21 mouse cellular contexts compared by ENCODE assay signal in genomic region chr17:93523406-93523805, GRCm38 (mm10).
DNase-seq lines count a peak whose midpoint lies in the region; ATAC-seq and TF ChIP-seq lines count a peak whose summit lies in the region.
"Had no signal": no experiment of that assay in that cellular context is flagged by ENCODE, and none has a peak within 500 bp of the region (broad histone marks: within the 10 kb centered on the region; RNA-seq: fewer than 3 reads in every experiment).

No protein-coding gene starts in this region.

- no peaks in the 10 kb centered on the region for H3K9me3 ChIP-seq in lung, embryonic 14.5 days (ENCODE audit: low read depth, low read length)
- no peaks in the 10 kb centered on the region for H3K9me3 ChIP-seq in lung, postnatal 0 days (ENCODE audit: low read length)
- no peaks in the 10 kb centered on the region for H3K9me3 ChIP-seq in hindbrain, embryonic 10.5 days
- H3K9me3 ChIP-seq: embryonic facial prominence, embryonic 10.5 days; embryonic facial prominence, embryonic 12.5 days; forebrain, embryonic 13.5 days; forebrain, embryonic 15.5 days had no signal

- peak; percentile 73; the same call in 1 of the 2 replicates for ATAC-seq in lung, embryonic 14.5 days (ENCODE audit: insufficient read depth)
- peak; percentile 49; the same call in 1 of the 2 replicates for ATAC-seq in lung, postnatal 0 days
- ATAC-seq: activated CD4-positive, CD25-positive, alpha-beta regulatory T cell, adult 4 months; forebrain, embryonic 13.5 days; forebrain, embryonic 15.5 days; forebrain, postnatal 0 days; Patski had no signal

- DNase-seq in lung, embryonic 14.5 days: no peak
- no peak for DNase-seq in lung, postnatal 25 days (ENCODE audit: low spot score)
- peak; percentile 54 for DNase-seq in lung, postnatal 0 days (ENCODE audit: low spot score)
- no peak for DNase-seq in lung, postnatal 10 days
- DNase-seq in 3T3-L1 (ENCODE audit: low read depth, low spot score): peak; percentile 51
- DNase-seq in hindbrain, embryonic 10.5 days (ENCODE audit: low spot score): no peak
- DNase-seq: adrenal gland, adult 8-10 months; adrenal gland, postnatal 14 days; adrenal gland, postnatal 36 days; cerebellum, adult 11-12 months; cerebellum, adult 2 months; cerebellum, adult 9-10 months; cerebellum, postnatal 10 days; cerebellum, postnatal 25 days; forebrain, postnatal 0 days had no signal

- 0 out of 2 replicates have a peak, but pooled peaks have one; percentile 28 for TF ChIP-seq EP300 in lung, postnatal 0 days (IDR thresholded peaks at IDR 0.05)

- no peak overlapping the region for H3K9ac ChIP-seq in lung, embryonic 14.5 days
- H3K9ac ChIP-seq in lung, postnatal 0 days (replicated peaks; ENCODE audit: low read depth): no peak overlapping the region
- H3K9ac ChIP-seq: embryonic facial prominence, embryonic 12.5 days; forebrain, embryonic 13.5 days; forebrain, embryonic 15.5 days; forebrain, postnatal 0 days had no signal

- TF ChIP-seq CTCF in lung, embryonic 14.5 days (IDR thresholded peaks at IDR 0.05; ENCODE audit: low read depth): no peak
- no peak for TF ChIP-seq CTCF in lung, postnatal 0 days (IDR thresholded peaks at IDR 0.05)

- H3K27me3 ChIP-seq in lung, embryonic 14.5 days (ENCODE audit: insufficient read depth, low read length): no peaks in the 10 kb centered on the region
- H3K27me3 ChIP-seq in lung, postnatal 0 days (replicated peaks; ENCODE audit: insufficient read depth, low read length): no peaks in the 10 kb centered on the region
- no peaks in the 10 kb centered on the region for H3K27me3 ChIP-seq in hindbrain, embryonic 10.5 days (ENCODE audit: insufficient read depth, poor library complexity, severe bottlenecking)
- H3K27me3 ChIP-seq: embryonic facial prominence, embryonic 12.5 days; forebrain, embryonic 13.5 days; forebrain, embryonic 15.5 days; Patski had no signal

- no peak overlapping the region for H3K27ac ChIP-seq in lung, embryonic 14.5 days (ENCODE audit: low read depth)
- no peak overlapping the region for H3K27ac ChIP-seq in lung, postnatal 0 days (ENCODE audit: low read length)
- no peak overlapping the region for H3K27ac ChIP-seq in hindbrain, embryonic 10.5 days
- H3K27ac ChIP-seq: embryonic facial prominence, embryonic 10.5 days; embryonic facial prominence, embryonic 12.5 days; forebrain, embryonic 13.5 days; forebrain, embryonic 15.5 days had no signal

- H3K36me3 ChIP-seq in lung, embryonic 14.5 days (ENCODE audit: insufficient read depth): no peaks in the 10 kb centered on the region
- H3K36me3 ChIP-seq in lung, postnatal 0 days (ENCODE audit: insufficient read depth, low read length): no peaks in the 10 kb centered on the region
- no peaks in the 10 kb centered on the region for H3K36me3 ChIP-seq in hindbrain, embryonic 10.5 days
- H3K36me3 ChIP-seq: embryonic facial prominence, embryonic 10.5 days; embryonic facial prominence, embryonic 12.5 days; forebrain, embryonic 15.5 days had no signal

- H3K4me3 ChIP-seq in lung, embryonic 14.5 days (ENCODE audit: low read depth, low read length): no peak overlapping the region
- H3K4me3 ChIP-seq in lung, postnatal 0 days (ENCODE audit: low read depth, low read length): no peak overlapping the region
- no peak overlapping the region for H3K4me3 ChIP-seq in hindbrain, embryonic 10.5 days
- H3K4me3 ChIP-seq: embryonic facial prominence, embryonic 10.5 days; embryonic facial prominence, embryonic 12.5 days; forebrain, embryonic 13.5 days; forebrain, embryonic 15.5 days had no signal

- H3K4me2 ChIP-seq in lung, embryonic 14.5 days: no peak overlapping the region
- no peak overlapping the region for H3K4me2 ChIP-seq in lung, postnatal 0 days (replicated peaks; ENCODE audit: low read depth, low read length)
- H3K4me2 ChIP-seq: embryonic facial prominence, embryonic 12.5 days; forebrain, embryonic 13.5 days; forebrain, embryonic 15.5 days had no signal

- H3K4me1 ChIP-seq in lung, embryonic 14.5 days (ENCODE audit: insufficient read depth): no peaks in the 10 kb centered on the region
- H3K4me1 ChIP-seq in lung, postnatal 0 days (ENCODE audit: insufficient read depth, low read depth, low read length): no peaks in the 10 kb centered on the region
- H3K4me1 ChIP-seq in hindbrain, embryonic 10.5 days (replicated peaks): no peaks in the 10 kb centered on the region
- H3K4me1 ChIP-seq: embryonic facial prominence, embryonic 10.5 days; embryonic facial prominence, embryonic 12.5 days; forebrain, embryonic 13.5 days; forebrain, embryonic 15.5 days had no signal

Comparison
In these comparisons a context has a peak if more than half of its experiments do, and no peak if none do; other contexts are left out.
1. DNase-seq: peak in lung, postnatal 0 days (single experiment) and 3T3-L1 (single experiment); none in lung, embryonic 14.5 days (single experiment), lung, postnatal 25 days (single experiment), lung, postnatal 10 days (single experiment) and hindbrain, embryonic 10.5 days (single experiment).